Mouse (Mus musculus): ENCODE data around the gene Cdkl3. TPM values are rescaled to one million over a fixed set of nuclear protein-coding genes. Genes with fewer than 3 reads are reported as not detected.

Cdkl3 gene
- polyA plus RNA-seq, 1 experiment from 2014 or later = 13.9 TPM

DNA sequence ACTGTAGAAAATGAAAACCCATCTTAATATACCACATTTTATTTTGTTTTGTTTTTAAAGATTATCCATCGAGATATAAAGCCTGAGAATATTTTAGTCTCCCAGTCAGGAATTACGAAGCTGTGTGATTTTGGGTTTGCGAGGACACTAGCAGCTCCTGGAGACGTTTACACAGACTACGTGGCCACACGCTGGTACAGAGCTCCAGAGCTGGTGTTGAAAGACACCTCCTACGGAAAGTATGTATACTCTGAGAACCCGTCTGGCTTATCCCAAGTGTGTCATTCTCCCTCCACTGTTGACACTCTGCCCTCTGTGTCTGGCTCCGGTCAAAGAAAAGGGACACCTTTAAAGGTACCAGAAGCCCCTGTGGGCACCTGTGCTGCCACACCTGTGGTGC lies 14.2 kb downstream of the Cdkl3 start:
- H3K36me3 ChIP-seq = peaks cover 6% of the 10 kb centered on the region; the same call in 1 of the 2 replicates
- no peaks in the 10 kb centered on the region for H3K4me1 ChIP-seq
- no peak overlapping the region for H3K27ac ChIP-seq
- no peak overlapping the region for H3K4me3 ChIP-seq
- H3K9me3 ChIP-seq = no peaks in the 10 kb centered on the region
- no peak overlapping the region for H3K4me2 ChIP-seq
- no peaks in the 10 kb centered on the region for H3K27me3 ChIP-seq
- ATAC-seq (ENCODE audit: insufficient number of reproducible peaks, insufficient read depth, low FRiP score, low TSS enrichment, low read depth) = no peak
- 86% methylated on average over 9 of the region's 9 CpGs for WGBS
- H3K9ac ChIP-seq = no peak overlapping the region

DNA sequence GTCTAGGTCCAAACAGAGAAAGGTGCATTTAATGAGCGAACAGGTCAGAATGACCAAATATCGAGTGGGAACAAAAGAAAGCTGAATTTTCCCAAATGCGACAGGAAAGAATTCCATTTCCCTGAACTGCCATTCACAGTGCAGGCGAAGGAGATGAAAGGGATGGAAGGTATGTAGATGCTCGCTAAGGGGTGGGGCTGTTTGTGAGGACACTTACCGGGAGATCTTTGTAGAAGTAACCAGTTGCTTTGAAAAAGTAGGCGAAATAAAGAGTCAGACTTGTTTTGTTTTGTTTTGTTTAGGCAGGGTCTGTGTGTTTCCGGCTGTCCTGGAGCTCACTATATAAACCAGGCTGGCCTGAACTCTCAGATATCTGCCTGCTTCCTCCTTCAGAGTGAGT lies 28.3 kb downstream of the Cdkl3 start:
- WGBS = 71% methylated on average over 8 of the region's 8 CpGs
- no peak overlapping the region for H3K4me3 ChIP-seq
- H3K4me2 ChIP-seq = no peak overlapping the region
- no peak overlapping the region for H3K9ac ChIP-seq
- no peak for ATAC-seq (ENCODE audit: insufficient number of reproducible peaks, insufficient read depth, low FRiP score, low TSS enrichment, low read depth)
- H3K27ac ChIP-seq = no peak overlapping the region
- no peaks in the 10 kb centered on the region for H3K4me1 ChIP-seq
- H3K27me3 ChIP-seq = no peaks in the 10 kb centered on the region
- 0 out of 2 replicates have a peak, but pooled peaks cover 8% of the 10 kb centered on the region for H3K36me3 ChIP-seq
- H3K9me3 ChIP-seq = no peaks in the 10 kb centered on the region

DNA sequence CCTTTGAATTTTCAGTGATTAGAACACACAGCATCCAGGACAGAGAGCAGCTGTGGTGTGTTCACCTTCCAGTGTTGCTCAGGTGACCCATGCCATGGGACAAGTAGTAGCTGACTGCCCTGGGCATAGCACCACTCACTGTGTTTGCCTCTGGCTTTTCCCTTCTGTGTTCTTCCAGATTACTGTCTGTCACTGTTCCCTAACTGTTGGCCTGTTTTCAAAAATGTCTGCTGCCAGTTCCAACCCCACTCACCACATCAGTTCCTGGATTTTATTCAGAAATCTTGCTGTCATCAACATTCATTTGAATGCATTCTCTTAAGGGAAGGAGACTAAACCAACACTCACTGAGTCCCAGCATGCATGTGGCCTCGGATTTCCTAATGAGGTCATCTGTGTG lies 29.9 kb downstream of the Cdkl3 start:
- Histone ChIP-seq H3K9ac (no peak overlapping the region), H3K9me3 (no peaks in the 10 kb centered on the region), H3K4me3 (no peak overlapping the region), H3K27ac (no peak overlapping the region), H3K4me1 (no peaks in the 10 kb centered on the region), H3K4me2 (no peak overlapping the region), H3K36me3 (0 out of 2 replicates have a peak, but pooled peaks cover 8% of the 10 kb centered on the region), H3K27me3 (no peaks in the 10 kb centered on the region)
- ATAC-seq (ENCODE audit: insufficient number of reproducible peaks, insufficient read depth, low FRiP score, low TSS enrichment, low read depth) = no peak
- 89% methylated on average over 1 of the region's 1 CpGs for WGBS

DNA sequence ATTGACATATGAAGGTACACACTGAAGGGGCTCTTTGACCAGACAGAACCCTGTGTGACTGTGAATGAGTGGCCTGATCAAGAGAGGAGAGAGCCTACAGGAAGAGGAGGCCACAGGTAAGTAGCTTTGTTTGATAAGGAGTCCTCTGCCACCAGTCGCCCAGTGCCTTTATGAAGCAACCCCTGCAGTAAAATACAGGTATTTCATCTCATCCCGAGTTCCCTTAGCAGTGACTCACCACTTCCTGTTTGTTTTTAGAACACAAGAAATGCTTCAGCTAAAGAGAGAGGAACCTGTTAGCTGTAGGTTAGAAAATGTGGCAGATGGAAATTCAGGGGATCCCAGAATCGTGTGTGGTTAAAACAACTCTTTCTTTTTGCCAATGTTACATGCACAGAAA lies 31.9 kb downstream of the Cdkl3 start:
- no peaks in the 10 kb centered on the region for H3K27me3 ChIP-seq
- no peak overlapping the region for H3K27ac ChIP-seq
- ATAC-seq (ENCODE audit: insufficient number of reproducible peaks, insufficient read depth, low FRiP score, low TSS enrichment, low read depth) = no peak
- WGBS = 72% methylated on average over 3 of the region's 3 CpGs
- H3K9me3 ChIP-seq = no peaks in the 10 kb centered on the region
- no peak overlapping the region for H3K4me2 ChIP-seq
- no peak overlapping the region for H3K9ac ChIP-seq
- H3K4me3 ChIP-seq = no peak overlapping the region
- no peaks in the 10 kb centered on the region for H3K4me1 ChIP-seq
- 0 out of 2 replicates have a peak, but pooled peaks cover 8% of the 10 kb centered on the region for H3K36me3 ChIP-seq

GRCm38 (mm10) chr11:52037659-52038058 lies 33.6 kb downstream of the Cdkl3 start:
- Histone ChIP-seq H3K27ac (no peak overlapping the region), H3K4me2 (no peak overlapping the region), H3K9me3 (no peaks in the 10 kb centered on the region), H3K4me3 (no peak overlapping the region), H3K9ac (no peak overlapping the region), H3K27me3 (no peaks in the 10 kb centered on the region), H3K4me1 (no peaks in the 10 kb centered on the region), H3K36me3 (0 out of 2 replicates have a peak, but pooled peaks cover 3% of the 10 kb centered on the region)
- WGBS = 68% methylated on average over 3 of the region's 3 CpGs
- ATAC-seq (ENCODE audit: insufficient number of reproducible peaks, insufficient read depth, low FRiP score, low TSS enrichment, low read depth) = no peak

DNA sequence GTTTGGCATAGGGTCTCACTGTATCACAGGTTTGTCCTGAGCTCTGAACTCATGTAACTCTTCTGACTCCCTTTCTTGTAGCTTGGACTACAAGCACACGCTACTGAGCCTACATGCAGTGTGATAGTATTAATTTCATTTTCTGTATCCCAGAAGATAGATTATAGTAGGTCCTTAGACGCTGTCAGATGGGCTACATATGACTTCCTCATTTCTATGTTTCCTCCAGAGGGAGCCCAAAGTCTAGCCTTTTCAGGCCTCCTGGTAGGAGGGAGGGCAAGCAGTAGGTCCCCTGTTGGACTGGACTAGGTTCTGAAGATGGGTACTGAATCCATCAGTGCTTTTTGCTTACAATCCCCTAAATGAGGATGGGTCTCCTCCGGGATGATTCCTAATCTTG lies 39.2 kb downstream of the Cdkl3 start:
- Histone ChIP-seq H3K36me3 (no peaks in the 10 kb centered on the region), H3K4me3 (no peak overlapping the region), H3K9ac (no peak overlapping the region), H3K27ac (no peak overlapping the region), H3K4me2 (no peak overlapping the region), H3K9me3 (no peaks in the 10 kb centered on the region), H3K27me3 (no peaks in the 10 kb centered on the region), H3K4me1 (no peaks in the 10 kb centered on the region)
- WGBS = 85% methylated on average over 3 of the region's 3 CpGs
- no peak for ATAC-seq (ENCODE audit: insufficient number of reproducible peaks, insufficient read depth, low FRiP score, low TSS enrichment, low read depth)

GRCm38 (mm10) chr11:52044156-52044555 lies 40.1 kb downstream of the Cdkl3 start:
- H3K4me3 ChIP-seq = no peak overlapping the region
- no peaks in the 10 kb centered on the region for H3K9me3 ChIP-seq
- H3K27ac ChIP-seq = no peak overlapping the region
- no peak overlapping the region for H3K4me2 ChIP-seq
- H3K9ac ChIP-seq = no peak overlapping the region
- no peak for ATAC-seq (ENCODE audit: insufficient number of reproducible peaks, insufficient read depth, low FRiP score, low TSS enrichment, low read depth)
- no peaks in the 10 kb centered on the region for H3K4me1 ChIP-seq
- no peaks in the 10 kb centered on the region for H3K36me3 ChIP-seq
- H3K27me3 ChIP-seq = no peaks in the 10 kb centered on the region

- Histone ChIP-seq H3K36me3 (no peaks in the 10 kb centered on the region), H3K27me3 (no peaks in the 10 kb centered on the region), H3K4me2 (no peak overlapping the region), H3K4me3 (no peak overlapping the region), H3K4me1 (no peaks in the 10 kb centered on the region), H3K9me3 (no peaks in the 10 kb centered on the region), H3K9ac (no peak overlapping the region), H3K27ac (no peak overlapping the region)
- ATAC-seq (ENCODE audit: insufficient number of reproducible peaks, insufficient read depth, low FRiP score, low TSS enrichment, low read depth) = no peak
- 58% methylated on average over 4 of the region's 4 CpGs for WGBS
These were observed 42.6 kb downstream of the Cdkl3 start for GRCm38 (mm10) chr11:52046446-52047165.

DNA sequence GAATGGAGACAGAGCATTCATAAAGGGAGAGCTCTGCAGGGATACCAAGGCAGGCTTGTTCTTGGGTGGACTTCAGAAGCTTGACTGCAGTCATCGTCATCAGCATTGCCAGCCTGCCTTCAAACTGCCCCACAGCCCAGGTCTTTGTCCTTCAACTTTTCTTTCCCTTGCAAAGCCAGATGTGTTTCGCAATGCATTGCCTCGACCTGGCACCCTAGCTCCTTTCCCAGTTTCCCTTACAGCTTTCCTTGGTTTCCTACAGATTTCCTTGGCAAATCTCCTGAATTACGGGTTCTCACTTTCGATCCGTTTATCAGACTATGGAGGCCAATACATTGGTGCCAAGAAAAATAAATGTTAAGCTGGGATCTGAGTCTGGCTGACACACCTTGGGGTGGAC lies 49.4 kb downstream of the Cdkl3 start:
- no peaks in the 10 kb centered on the region for H3K9me3 ChIP-seq
- no peak overlapping the region for H3K4me2 ChIP-seq
- no peak overlapping the region for H3K27ac ChIP-seq
- H3K9ac ChIP-seq = no peak overlapping the region
- no peaks in the 10 kb centered on the region for H3K36me3 ChIP-seq
- H3K4me3 ChIP-seq = no peak overlapping the region
- ATAC-seq (ENCODE audit: insufficient number of reproducible peaks, insufficient read depth, low FRiP score, low TSS enrichment, low read depth) = no peak
- H3K27me3 ChIP-seq = no peaks in the 10 kb centered on the region
- 84% methylated on average over 6 of the region's 6 CpGs for WGBS
- H3K4me1 ChIP-seq = no peaks in the 10 kb centered on the region

DNA sequence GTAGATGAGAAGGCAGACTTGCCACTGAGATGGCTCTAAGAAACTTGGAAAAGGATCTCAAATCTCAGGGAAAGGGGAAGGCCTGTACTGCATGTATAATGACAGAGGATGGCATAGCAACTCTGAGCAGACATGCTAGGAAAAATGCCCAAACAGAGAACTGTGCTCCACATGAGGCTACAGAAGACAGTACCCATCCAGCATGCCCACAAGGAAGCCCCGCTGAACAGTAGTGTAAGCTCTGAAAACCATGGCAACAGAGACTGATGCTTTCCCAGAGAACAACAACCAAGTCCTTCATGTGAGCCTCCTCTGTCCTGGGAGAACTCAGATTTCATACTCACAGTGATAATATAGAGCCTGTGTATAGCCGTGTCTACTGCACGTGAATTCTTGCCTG lies 50.7 kb downstream of the Cdkl3 start:
- Histone ChIP-seq H3K9ac (no peak overlapping the region), H3K9me3 (no peaks in the 10 kb centered on the region), H3K4me2 (no peak overlapping the region), H3K27ac (no peak overlapping the region), H3K4me1 (no peaks in the 10 kb centered on the region), H3K36me3 (no peaks in the 10 kb centered on the region), H3K27me3 (no peaks in the 10 kb centered on the region), H3K4me3 (no peak overlapping the region)
- WGBS = 74% methylated on average over 3 of the region's 3 CpGs
- no peak for ATAC-seq (ENCODE audit: insufficient number of reproducible peaks, insufficient read depth, low FRiP score, low TSS enrichment, low read depth)

- Histone ChIP-seq H3K9me3 (no peaks in the 10 kb centered on the region; the same call in 1 of the 2 replicates), H3K27me3 (no peaks in the 10 kb centered on the region), H3K4me2 (no peak overlapping the region), H3K27ac (no peak overlapping the region), H3K9ac (no peak overlapping the region), H3K4me1 (no peaks in the 10 kb centered on the region), H3K36me3 (no peaks in the 10 kb centered on the region), H3K4me3 (no peak overlapping the region)
- 81% methylated on average over 5 of the region's 5 CpGs for WGBS
- no peak for ATAC-seq (ENCODE audit: insufficient number of reproducible peaks, insufficient read depth, low FRiP score, low TSS enrichment, low read depth)
These were observed 52.2 kb downstream of the Cdkl3 start for GRCm38 (mm10) chr11:52056198-52056597.

DNA sequence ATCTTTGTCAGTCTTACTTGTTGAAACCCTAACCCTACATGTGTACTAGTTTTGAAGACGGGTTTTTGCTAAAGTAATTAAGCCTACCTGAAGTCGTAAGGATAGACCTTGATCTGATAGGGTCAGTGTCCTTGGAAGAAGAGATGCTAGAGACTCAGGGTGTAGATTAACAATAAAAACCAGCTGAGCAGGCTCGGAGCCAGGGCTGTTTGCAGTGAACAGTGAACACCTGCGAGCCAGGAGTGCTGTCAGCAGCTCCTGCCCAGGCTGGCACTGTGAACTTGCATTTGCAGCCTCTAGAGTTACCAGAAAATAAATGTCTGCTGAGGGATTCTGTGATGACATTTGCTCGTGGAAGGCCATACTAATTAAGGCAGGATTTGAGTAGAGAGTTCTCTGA lies 55.0 kb downstream of the Cdkl3 start:
- Histone ChIP-seq H3K4me3 (no peak overlapping the region), H3K4me1 (no peaks in the 10 kb centered on the region), H3K36me3 (no peaks in the 10 kb centered on the region), H3K9ac (no peak overlapping the region), H3K27ac (no peak overlapping the region), H3K27me3 (no peaks in the 10 kb centered on the region), H3K4me2 (no peak overlapping the region), H3K9me3 (no peaks in the 10 kb centered on the region; the same call in 1 of the 2 replicates)
- WGBS = 44% methylated on average over 5 of the region's 5 CpGs
- ATAC-seq (ENCODE audit: insufficient number of reproducible peaks, insufficient read depth, low FRiP score, low TSS enrichment, low read depth) = no peak
